Mouse (Mus musculus) cerebellum, adult 11 months (tissue): ENCODE measurements around the gene Syt8.
A peak's percentile ranks its signal among the peaks of the same experiment; 100 is the strongest.

ENCODE experiments used
- DNase-seq: peaks from one replicate; pipeline ENCODE4 v3.0.0; 2022

The Syt8 gene

GRCm38 (mm10) chr7:142413285-142413684 lies 21.4 kb upstream of the Syt8 start:
- DNase-seq, result no peak

GRCm38 (mm10) chr7:142415314-142415713 lies 19.3 kb upstream of the Syt8 start:
- no peak for DNase-seq

GRCm38 (mm10) chr7:142416225-142416624 lies 18.4 kb upstream of the Syt8 start:
- DNase-seq, result no peak

- no peak for DNase-seq
Observed at GRCm38 (mm10) chr7:142418027-142418426, 16.6 kb upstream of the Syt8 start.

GRCm38 (mm10) chr7:142418679-142419078 lies 16.0 kb upstream of the Syt8 start:
- DNase-seq, result no peak

- DNase-seq, result no peak
Observed at GRCm38 (mm10) chr7:142419887-142420286, 14.8 kb upstream of the Syt8 start.

GRCm38 (mm10) chr7:142421826-142422225 lies 12.8 kb upstream of the Syt8 start:
- DNase-seq, result no peak

- DNase-seq, result no peak
Observed at GRCm38 (mm10) chr7:142425641-142426213, 8.9 kb upstream of the Syt8 start.

- DNase-seq, result no peak
Observed at GRCm38 (mm10) chr7:142428213-142428612, 6.4 kb upstream of the Syt8 start.

GRCm38 (mm10) chr7:142430160-142430678 lies 4.4 kb upstream of the Syt8 start:
- DNase-seq, result no peak

GRCm38 (mm10) chr7:142431106-142431505 lies 3.5 kb upstream of the Syt8 start:
- no peak for DNase-seq

GRCm38 (mm10) chr7:142433623-142434022 lies 1.0 kb upstream of the Syt8 start:
- no peak for DNase-seq

GRCm38 (mm10) chr7:142435524-142435923 lies 874 bp downstream of the Syt8 start:
- peak; percentile 64 for DNase-seq

GRCm38 (mm10) chr7:142437324-142437723 lies 2.7 kb downstream of the Syt8 start:
- no peak for DNase-seq

- DNase-seq, result no peak
Observed at GRCm38 (mm10) chr7:142439966-142440365, 5.3 kb downstream of the Syt8 start.

GRCm38 (mm10) chr7:142440657-142441114 lies 6.0 kb downstream of the Syt8 start:
- DNase-seq, result no peak

GRCm38 (mm10) chr7:142441585-142441984 lies 6.9 kb downstream of the Syt8 start, which contains the start of gene Tnni2:
Gene Tnni2 (plus strand): TSS chr7:142441808.
- no peak for DNase-seq

GRCm38 (mm10) chr7:142442081-142442907 lies 7.6 kb downstream of the Syt8 start:
- DNase-seq, result no peak

GRCm38 (mm10) chr7:142442908-142443420 lies 8.3 kb downstream of the Syt8 start:
- no peak for DNase-seq

- DNase-seq, result no peak
Observed at GRCm38 (mm10) chr7:142443474-142443873, 8.8 kb downstream of the Syt8 start.

- no peak for DNase-seq
Observed at GRCm38 (mm10) chr7:142444171-142444570, 9.5 kb downstream of the Syt8 start.

- no peak for DNase-seq
Observed at GRCm38 (mm10) chr7:142445324-142445723, 10.7 kb downstream of the Syt8 start.

- DNase-seq, result no peak
Observed at GRCm38 (mm10) chr7:142446264-142446663, 11.6 kb downstream of the Syt8 start.
